Mouse (Mus musculus): ENCODE data around the gene Tex44. TPM values are rescaled to one million over a fixed set of nuclear protein-coding genes. Genes with fewer than 3 reads are reported as not detected.

The Tex44 gene
- polyA plus RNA-seq, 1 experiment from 2014 or later, result not detected

- H3K36me3 ChIP-seq (ENCODE audit: control insufficient read depth, insufficient read depth, low read length), result no peaks in the 10 kb centered on the region
- peaks cover 26% of the 10 kb centered on the region for H3K4me1 ChIP-seq (ENCODE audit: control insufficient read depth, insufficient read depth, low read length)
- no peaks in the 10 kb centered on the region for H3K9me3 ChIP-seq (ENCODE audit: control insufficient read depth, low read length)
- peak overlapping the region; percentile 64 for H3K9ac ChIP-seq (ENCODE audit: low read depth, low read length)
- 12% methylated on average over 31 of the region's 31 CpGs for WGBS
- peak overlapping the region; percentile 35 for H3K4me3 ChIP-seq (ENCODE audit: low read length)
- ATAC-seq, result peak; percentile 86
- peak overlapping the region; percentile 53 for H3K4me2 ChIP-seq (ENCODE audit: low read depth, low read length)
- no peaks in the 10 kb centered on the region for H3K27me3 ChIP-seq (replicated peaks; ENCODE audit: control insufficient read depth, insufficient read depth, low read length)
- H3K27ac ChIP-seq (ENCODE audit: low read length), result peak overlapping the region; percentile 96
Measured at GRCm38 (mm10) chr1:86472197-86472952, 46.2 kb downstream of the Tex44 start.

- Histone ChIP-seq H3K4me3 (ENCODE audit: low read length) (no peak overlapping the region), H3K4me2 (ENCODE audit: low read depth, low read length) (0 out of 2 replicates have a peak overlapping the region, but pooled peaks have one; percentile 53), H3K36me3 (ENCODE audit: control insufficient read depth, insufficient read depth, low read length) (no peaks in the 10 kb centered on the region), H3K4me1 (ENCODE audit: control insufficient read depth, insufficient read depth, low read length) (peaks cover 26% of the 10 kb centered on the region), H3K27ac (ENCODE audit: low read length) (peak overlapping the region; percentile 96), H3K27me3 (replicated peaks; ENCODE audit: control insufficient read depth, insufficient read depth, low read length) (no peaks in the 10 kb centered on the region), H3K9ac (ENCODE audit: low read depth, low read length) (peak overlapping the region; percentile 64), H3K9me3 (ENCODE audit: control insufficient read depth, low read length) (no peaks in the 10 kb centered on the region)
- ATAC-seq, result no peak
- WGBS, result 88% methylated on average over 18 of the region's 18 CpGs
Measured at GRCm38 (mm10) chr1:86473109-86473760, 47.1 kb downstream of the Tex44 start.

Other genes with a start within 250 kb of the Tex44 start
- 5.3 and 6.7 TPM in 2 replicates for gene B3gnt7, start 123.5 kb upstream of the Tex44 start, polyA plus RNA-seq (2015; fragmentation: Nextera tagmentation; extraction: Ambion mirVana)
- gene Ncl, start 66.9 kb upstream of the Tex44 start, polyA plus RNA-seq (2015; fragmentation: Nextera tagmentation; extraction: Ambion mirVana), result 355 and 416 TPM in 2 replicates
- 0.46 and 0.88 TPM in 2 replicates for gene Nmur1, start 101 bp upstream of the Tex44 start, polyA plus RNA-seq (2015; fragmentation: Nextera tagmentation; extraction: Ambion mirVana)
- 1,684 and 1,813 TPM in 2 replicates for gene Ptma, start 100.4 kb downstream of the Tex44 start, polyA plus RNA-seq (2015; fragmentation: Nextera tagmentation; extraction: Ambion mirVana)
- 35.1 and 35.2 TPM in 2 replicates for gene Pde6d, start 156.3 kb downstream of the Tex44 start, polyA plus RNA-seq (2015; fragmentation: Nextera tagmentation; extraction: Ambion mirVana)
- gene Cops7b, start 156.6 kb downstream of the Tex44 start, polyA plus RNA-seq (2015; fragmentation: Nextera tagmentation; extraction: Ambion mirVana), result 31.5 and 35.1 TPM in 2 replicates
- gene Nppc, start 244.2 kb downstream of the Tex44 start, polyA plus RNA-seq (2015; fragmentation: Nextera tagmentation; extraction: Ambion mirVana), result 0.34 and 0.72 TPM in 2 replicates